Comparison of ENCODE assay signal across 11 mouse cellular contexts in genomic region chr4:22478488-22479367, GRCm38 (mm10). TPM values are rescaled to one million over a fixed set of nuclear protein-coding genes. Genes with fewer than 3 reads are reported as not detected.
DNase-seq lines count a peak whose midpoint lies in the region; ATAC-seq lines count a peak whose summit lies in the region.
"Had no signal": no experiment of that assay in that cellular context is flagged by ENCODE, and none has a peak within 500 bp of the region (broad histone marks: within the 10 kb centered on the region; RNA-seq: fewer than 3 reads in every experiment).

No protein-coding gene starts in this region.

- peak overlapping the region; percentile 89 for H3K27ac ChIP-seq in forebrain, embryonic 15.5 days (replicated peaks)
- H3K27ac ChIP-seq in midbrain, embryonic 11.5 days (ENCODE audit: low read depth, low read length) = peak overlapping the region; percentile 97

- 2% methylated on average over 30 of the region's 30 CpGs for whole genome bisulfite sequencing in forebrain, embryonic 15.5 days
- WGBS in midbrain, embryonic 11.5 days = under 1% methylated on average over 30 of the region's 30 CpGs

- H3K9me3 ChIP-seq in forebrain, embryonic 15.5 days = no peaks in the 10 kb centered on the region
- no peaks in the 10 kb centered on the region for H3K9me3 ChIP-seq in midbrain, embryonic 11.5 days (ENCODE audit: control insufficient read depth, low read length)

- H3K36me3 ChIP-seq in forebrain, embryonic 15.5 days = no peaks in the 10 kb centered on the region
- no peaks in the 10 kb centered on the region; the same call in 1 of the 2 replicates for H3K36me3 ChIP-seq in midbrain, embryonic 11.5 days (ENCODE audit: control insufficient read depth, insufficient read depth, low read length)

- peak; percentile 44 for ATAC-seq in forebrain, embryonic 15.5 days (replicated peaks)
- ATAC-seq in midbrain, embryonic 11.5 days (ENCODE audit: low FRiP score) = peak; percentile 70
- no peak for ATAC-seq in frontal cortex, adult (ENCODE audit: low TSS enrichment)

- H3K9ac ChIP-seq in forebrain, embryonic 15.5 days (replicated peaks) = peak overlapping the region; percentile 47
- peak overlapping the region; percentile 87 for H3K9ac ChIP-seq in midbrain, embryonic 11.5 days (ENCODE audit: low read length)

- intact Hi-C loops in left cerebral cortex, postnatal 4 days (cut with DNase I) = loop anchor here (5.0 kb wide), 3 partner anchors 346 to 1344 kb away; no protein-coding TSS in a partner anchor
- intact Hi-C loops in left cerebral cortex, postnatal 36 days (cut with DNase I) = loop anchor here (5.0 to 10.0 kb wide), 5 partner anchors 346 to 1764 kb away; no protein-coding TSS in a partner anchor

- 0 out of 2 replicates have a peak, but pooled peaks cover 3% of the 10 kb centered on the region for H3K27me3 ChIP-seq in forebrain, embryonic 15.5 days
- H3K27me3 ChIP-seq in midbrain, embryonic 11.5 days (ENCODE audit: control insufficient read depth, insufficient read depth, low read length) = no peaks in the 10 kb centered on the region

- H3K4me1 ChIP-seq in forebrain, embryonic 15.5 days = peaks cover 46% of the 10 kb centered on the region
- H3K4me1 ChIP-seq in midbrain, embryonic 11.5 days (ENCODE audit: control insufficient read depth, insufficient read depth, low read length) = peaks cover 18% of the 10 kb centered on the region; the same call in 1 of the 2 replicates

- DNase-seq in left cerebral cortex, postnatal 4 days = peak; percentile 38
- no peak for DNase-seq in left cerebral cortex, postnatal 36 days (ENCODE audit: low spot score in 2 of 2)
- DNase-seq in midbrain, embryonic 11.5 days (ENCODE audit: low spot score, missing footprints) = peak; percentile 95
- no peak for DNase-seq in frontal cortex, postnatal 10 days (ENCODE audit: low spot score in 2 of 2)
- DNase-seq in natural killer cell, adult 2 months (ENCODE audit: low spot score in 2 of 2) = no peak
- DNase-seq in urinary bladder, postnatal 14 days (ENCODE audit: low spot score) = no peak
- DNase-seq: cerebellum, adult 9-10 months had no signal

- H3K4me3 ChIP-seq in forebrain, embryonic 15.5 days = peak overlapping the region; percentile 97
- peak overlapping the region; percentile 54 for H3K4me3 ChIP-seq in midbrain, embryonic 11.5 days (ENCODE audit: low read depth, low read length)

- H3K4me2 ChIP-seq in forebrain, embryonic 15.5 days (replicated peaks) = peak overlapping the region; percentile 63
- H3K4me2 ChIP-seq in midbrain, embryonic 11.5 days = peak overlapping the region; percentile 94

RNA-seq across cellular contexts. Expression of gene Pou3f2, which starts 9.4 kb away (rescaled TPM):
- 10 to 100 TPM; 50.0 to 68.6 TPM for total RNA-seq in left cerebral cortex, postnatal 4 days (2021)
- total RNA-seq in left cerebral cortex, postnatal 36 days (2021) = 10 to 100 TPM; 27.3 to 28.3 TPM
- polyA plus RNA-seq in forebrain, embryonic 15.5 days (2015; fragmentation: Nextera tagmentation; extraction: Ambion mirVana) = 45.6 and 52.8 TPM in 2 replicates
- polyA plus RNA-seq in midbrain, embryonic 11.5 days (2014; fragmentation: Nextera tagmentation; extraction: Ambion mirVana) = 55.6 and 66.9 TPM in 2 replicates
- total RNA-seq: hematopoietic stem cell, adult 5-6 weeks had no signal
- polyA plus RNA-seq: adrenal gland, adult 2 months had no signal

Comparison
In these comparisons a context has a peak if more than half of its experiments do, and no peak if none do; other contexts are left out.
1. DNase-seq: peak in left cerebral cortex, postnatal 4 days (single experiment) and midbrain, embryonic 11.5 days (single experiment); none in left cerebral cortex, postnatal 36 days (0 of 2), frontal cortex, postnatal 10 days (0 of 2), natural killer cell, adult 2 months (0 of 2) and urinary bladder, postnatal 14 days (single experiment).